Mouse (Mus musculus): ENCODE measurements around the gene Il16.
A peak's percentile ranks its signal among the peaks of the same experiment; 100 is the strongest.

The Il16 gene

DNA sequence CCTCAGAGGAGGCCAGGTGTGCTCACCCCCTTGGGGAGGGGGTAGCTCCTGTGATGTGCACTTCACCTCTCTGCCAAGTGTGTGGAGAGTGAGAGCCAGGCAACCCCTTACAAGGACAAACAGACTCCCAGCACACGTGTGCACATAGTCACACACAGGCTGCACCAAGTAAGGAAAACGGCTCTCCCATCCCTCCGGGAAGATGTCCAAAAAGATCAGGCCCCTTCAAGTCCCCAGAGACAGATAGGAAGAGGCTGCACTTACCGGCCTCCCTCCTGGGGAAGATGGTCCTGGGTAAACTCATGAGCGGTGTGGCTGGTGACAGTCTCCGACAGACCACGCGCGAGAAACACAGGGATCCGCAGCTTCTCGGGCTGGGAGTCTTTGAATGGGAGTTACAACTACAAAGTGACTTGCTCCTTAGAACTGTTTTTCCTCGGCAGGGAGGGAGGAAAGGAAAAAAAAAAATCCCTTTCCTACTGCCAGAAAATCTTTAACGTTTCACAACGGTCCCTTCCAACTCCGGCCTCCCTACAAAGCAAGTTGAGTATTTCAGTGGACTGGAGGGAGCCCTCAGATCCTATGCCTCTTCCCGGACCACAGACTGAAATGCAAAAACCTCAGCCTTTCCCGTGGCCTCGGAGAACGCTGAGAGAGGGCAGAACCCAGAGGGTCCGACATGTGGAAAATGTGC, at the start of gene Il16:
TSS of gene Il16 (minus strand) at position 314 of the 694 bp plus-strand sequence.
- DNase-seq (ENCODE audit: low spot score in 2 of 2): peak in 1 of 2 experiments; percentile 30

DNA sequence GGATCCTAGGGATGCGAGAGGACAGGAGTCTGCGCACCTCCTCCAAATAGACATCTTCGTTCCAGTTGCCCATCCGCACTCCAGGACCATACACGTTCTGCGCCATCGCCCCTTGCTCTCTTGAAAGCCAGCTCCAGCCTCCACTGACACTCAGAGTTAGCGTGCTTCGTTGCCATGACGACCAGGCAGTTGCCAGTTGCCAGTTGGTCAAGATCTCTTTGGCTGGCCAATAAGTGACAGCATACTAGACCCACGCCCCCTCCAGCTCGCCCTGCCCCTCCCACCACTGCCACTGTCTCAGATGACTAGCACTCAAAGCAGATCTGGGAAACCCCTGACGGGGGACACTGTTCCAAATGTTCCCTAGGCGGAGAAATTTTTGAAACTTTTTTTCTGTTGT, 49.2 kb upstream of the Il16 start, which contains the start of gene Cfap161:
TSS of gene Cfap161 (minus strand) at position 176 of the 400 bp plus-strand sequence.
- peak in 1 of 2 experiments; percentile 59 for DNase-seq (ENCODE audit: low spot score in 2 of 2)

DNA sequence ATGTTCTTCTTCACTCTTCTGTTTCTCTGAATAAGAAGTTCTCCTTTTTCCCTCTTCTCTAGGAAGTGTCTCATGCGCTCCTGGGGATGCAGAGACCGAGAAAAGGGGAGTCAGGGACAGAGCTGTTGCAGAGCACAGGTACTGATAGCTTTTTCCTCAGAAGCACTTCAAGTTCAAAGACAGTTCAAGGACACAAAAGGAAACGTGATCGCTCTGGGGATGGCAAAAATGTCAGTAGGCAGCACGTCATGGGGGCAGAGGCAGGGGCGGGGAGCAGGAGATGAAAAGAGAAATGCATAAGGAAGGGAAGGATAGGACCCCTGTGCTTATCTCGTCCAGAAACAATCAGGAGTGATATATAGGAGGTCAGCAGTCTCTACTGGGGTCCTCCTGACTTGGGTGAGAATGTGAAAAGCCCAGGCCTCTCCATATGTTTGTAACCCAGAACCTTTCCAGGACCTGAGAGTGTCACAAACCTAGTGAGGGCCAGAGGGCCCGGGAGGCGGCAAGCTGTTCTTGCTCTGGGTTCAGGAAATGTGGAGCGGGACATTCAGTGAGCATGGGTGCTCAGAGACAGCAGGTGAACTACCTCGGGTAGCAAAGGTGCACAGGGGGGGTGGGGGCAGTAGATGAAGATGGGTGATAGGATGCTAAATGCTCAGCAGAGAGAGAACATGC, 48.6 kb upstream of the Il16 start:
- DNase-seq (ENCODE audit: low spot score in 2 of 2): peak in 1 of 2 experiments; percentile 50

DNA sequence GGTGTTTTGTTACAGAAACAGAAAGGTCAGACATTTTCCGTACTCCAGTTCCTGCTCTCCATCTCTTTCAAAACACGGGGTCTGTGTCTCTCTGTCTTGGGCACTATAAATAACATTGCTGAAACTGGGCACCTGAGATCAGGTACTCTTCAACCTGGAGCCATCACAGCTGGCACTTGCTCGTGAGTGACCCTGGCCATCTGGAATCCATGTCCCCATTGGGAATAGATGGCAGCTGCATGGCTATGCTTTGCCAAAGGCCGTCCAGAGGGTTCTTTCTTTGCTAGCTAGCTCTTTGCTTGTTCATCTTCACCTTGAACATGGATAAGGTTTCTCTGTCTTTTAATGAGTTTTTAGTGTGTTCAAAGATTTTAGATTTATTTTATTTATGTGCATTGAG, 35.4 kb upstream of the Il16 start:
- no peak for DNase-seq (ENCODE audit: low spot score in 2 of 2)

DNA sequence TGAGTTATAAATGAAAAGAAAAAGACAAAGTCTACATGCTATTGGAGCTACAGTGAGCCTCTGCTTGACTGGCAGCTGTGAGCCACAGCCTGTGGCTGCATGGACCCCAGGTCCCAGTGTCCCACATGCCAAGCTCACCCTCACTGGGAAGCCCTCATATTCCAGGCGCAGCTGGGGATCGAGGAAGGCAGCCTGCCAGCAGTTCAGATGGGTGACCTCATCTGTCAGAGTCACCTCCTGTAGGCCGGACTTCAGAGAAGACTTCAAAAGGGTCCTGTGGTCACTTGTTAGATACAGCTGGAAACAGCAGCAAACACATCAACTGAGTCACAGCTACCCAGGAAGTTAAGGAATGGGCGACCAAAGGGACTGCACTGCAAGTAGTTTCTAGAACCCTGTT, 34.5 kb upstream of the Il16 start:
- DNase-seq (ENCODE audit: low spot score in 2 of 2): peak in 1 of 2 experiments; percentile 54

DNA sequence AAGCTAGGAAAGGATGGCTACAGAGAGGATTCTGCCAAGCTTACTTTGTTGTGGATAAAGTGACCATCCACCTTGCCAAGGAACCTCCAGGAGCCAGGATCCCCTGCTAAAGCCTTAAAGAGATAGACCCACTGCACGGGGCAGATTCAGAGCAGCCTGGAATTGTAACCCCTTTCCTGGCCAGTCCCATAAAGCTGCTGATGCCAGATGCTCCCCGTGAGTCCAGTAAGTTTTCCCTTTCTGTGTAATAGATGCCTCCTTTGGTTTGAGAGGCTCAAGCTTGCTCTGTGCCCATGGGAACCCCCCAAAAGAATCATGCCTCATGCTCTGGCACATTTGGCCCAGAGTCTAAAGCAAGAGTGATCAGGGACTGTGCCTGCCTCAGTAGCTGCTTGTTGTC, 33.5 kb upstream of the Il16 start:
- no peak for DNase-seq (ENCODE audit: low spot score in 2 of 2)

DNA sequence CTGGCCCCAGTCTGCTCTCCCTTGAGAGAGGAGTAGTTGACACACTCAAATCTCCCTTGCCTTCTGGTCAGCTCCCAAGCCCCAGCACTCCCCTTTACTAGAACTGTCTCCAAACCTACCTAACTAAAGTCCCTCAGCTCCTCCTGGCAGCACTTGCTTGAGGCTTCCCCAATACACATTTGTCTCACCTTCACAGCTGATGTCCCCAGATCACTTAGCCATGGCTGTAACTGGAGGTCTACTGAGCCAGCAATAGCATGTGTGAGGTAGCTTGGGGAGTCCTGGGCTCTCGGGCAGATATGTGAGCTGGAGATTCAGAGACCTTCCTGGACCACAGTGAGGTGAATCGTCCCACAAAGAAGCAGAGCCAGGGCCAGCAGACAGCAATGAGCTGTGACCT, 33.0 kb upstream of the Il16 start:
- no peak for DNase-seq (ENCODE audit: low spot score in 2 of 2)

DNA sequence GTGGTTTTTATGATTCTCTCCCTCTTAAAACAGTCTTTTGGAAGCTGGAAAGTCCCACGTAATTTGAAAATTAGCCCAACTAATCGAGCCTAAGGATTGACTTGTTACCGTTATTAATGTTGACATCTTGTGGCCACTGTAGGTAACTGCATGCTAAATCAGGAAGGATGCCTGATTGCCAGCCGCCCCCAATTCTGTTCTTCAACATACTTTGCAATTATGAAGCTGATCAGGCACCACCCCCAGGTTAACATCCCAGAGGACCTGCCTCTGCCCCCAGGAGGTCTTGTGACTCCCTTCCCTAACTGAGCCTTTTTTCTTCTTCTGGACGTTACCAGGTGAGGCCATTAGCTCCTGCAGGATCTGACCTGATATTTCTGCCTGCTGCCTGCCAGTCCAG, 29.2 kb upstream of the Il16 start:
- no peak for DNase-seq (ENCODE audit: low spot score in 2 of 2)

DNA sequence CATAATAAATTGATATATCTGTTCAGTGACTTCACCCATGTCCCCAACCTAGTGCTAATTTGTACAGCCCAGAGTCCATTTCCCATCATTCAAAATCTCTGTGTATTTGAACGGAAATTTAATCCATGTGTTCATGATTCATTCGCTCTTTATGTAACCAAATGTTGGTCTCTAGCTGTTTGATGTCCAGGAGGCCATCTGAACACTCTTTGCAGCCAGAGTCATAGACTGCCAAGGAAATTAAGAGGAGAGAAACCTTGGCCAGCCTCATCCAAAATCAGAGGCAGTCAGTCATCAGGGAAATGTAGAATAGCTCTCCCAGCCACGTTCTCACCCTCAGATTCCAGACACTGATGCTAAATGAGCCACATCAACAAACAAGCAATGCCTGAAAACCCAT, 18.1 kb upstream of the Il16 start:
- no peak for DNase-seq (ENCODE audit: low spot score in 2 of 2)

DNA sequence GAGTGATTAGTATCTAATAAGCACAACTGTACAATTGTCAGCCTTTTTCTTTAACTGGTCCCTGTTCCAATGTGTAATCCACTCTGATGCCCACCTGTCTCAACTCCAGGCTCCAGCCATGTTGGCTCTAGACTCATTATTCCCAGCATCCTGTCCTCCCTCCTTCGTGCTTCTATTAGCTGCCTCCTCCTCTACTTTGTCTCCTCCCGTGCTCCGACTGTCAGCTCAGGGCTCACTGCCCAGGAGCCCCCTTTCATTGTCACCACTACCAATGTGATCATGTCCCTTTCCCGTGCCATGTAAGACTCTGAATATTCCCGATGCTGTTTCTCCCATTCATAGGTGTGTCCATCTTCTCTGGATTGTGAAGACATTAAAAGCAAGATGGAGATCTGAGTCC, 16.8 kb upstream of the Il16 start:
- DNase-seq (ENCODE audit: low spot score in 2 of 2): no peak

DNA sequence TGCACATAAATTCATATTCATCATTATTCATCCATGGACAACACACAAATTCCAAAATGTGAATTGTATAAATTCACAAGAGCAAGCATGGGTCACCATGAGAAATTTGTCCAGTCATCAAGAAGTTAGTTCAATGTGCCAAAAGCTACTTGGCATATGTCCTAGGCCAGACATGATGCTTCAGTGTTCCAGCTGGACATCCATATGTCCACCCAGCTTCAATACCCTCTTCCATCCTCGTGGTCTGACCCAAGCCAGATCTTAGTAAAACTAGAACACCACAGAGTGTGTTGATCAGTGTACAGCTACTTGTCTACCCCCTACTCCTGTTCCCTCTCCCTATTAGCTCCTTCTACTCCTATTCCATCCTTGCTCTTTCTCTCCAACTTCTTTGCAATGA, 5.5 kb upstream of the Il16 start:
- DNase-seq (ENCODE audit: low spot score in 2 of 2): no peak

DNA sequence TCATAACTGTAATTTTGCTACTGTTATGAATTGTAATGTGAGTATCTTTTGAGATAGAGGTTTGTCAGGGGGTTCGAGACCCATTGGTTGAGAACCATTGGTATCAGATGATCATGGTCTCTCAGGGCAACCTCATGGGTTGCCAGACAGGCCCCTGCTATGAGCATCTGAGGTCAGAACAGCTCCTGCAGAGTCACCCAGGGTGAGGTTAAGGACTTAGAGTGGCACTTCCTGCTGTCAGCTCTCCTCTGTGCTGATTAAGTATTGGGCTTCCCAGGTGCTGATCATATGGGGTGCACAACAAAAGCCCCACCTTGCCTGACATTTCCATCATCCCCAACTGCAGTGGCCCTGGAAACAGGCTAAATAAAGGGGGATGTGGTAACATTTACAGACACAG, 2.9 kb upstream of the Il16 start:
- DNase-seq (ENCODE audit: low spot score in 2 of 2): no peak

DNA sequence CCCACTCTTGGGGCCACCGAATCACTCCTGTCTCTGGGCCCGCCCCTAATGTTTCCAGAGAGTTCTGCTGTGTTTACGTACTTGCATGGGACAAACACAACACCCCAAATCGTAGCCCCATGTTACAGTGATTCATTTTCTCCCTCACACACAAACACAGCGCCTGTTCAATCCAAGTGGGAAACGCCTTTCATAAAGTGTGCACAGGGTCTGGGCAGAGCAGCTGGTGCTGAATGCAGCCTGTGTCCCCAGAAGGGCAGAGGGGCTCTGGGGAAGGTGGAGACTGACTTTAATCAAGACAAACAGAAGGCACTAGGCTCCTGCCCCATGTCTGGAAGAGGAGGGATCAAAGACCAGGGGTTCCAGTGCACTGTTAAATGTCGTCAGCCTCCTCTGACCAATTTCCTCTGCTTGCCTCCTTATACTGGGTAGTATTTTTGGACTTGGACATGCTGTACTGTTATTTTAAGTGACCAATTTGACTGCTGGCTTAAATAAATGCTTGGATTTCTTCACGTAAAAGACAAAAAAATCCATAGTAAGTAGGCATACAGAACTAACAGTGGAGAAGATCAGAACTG, 671 bp upstream of the Il16 start:
- DNase-seq (ENCODE audit: low spot score in 2 of 2): no peak

DNA sequence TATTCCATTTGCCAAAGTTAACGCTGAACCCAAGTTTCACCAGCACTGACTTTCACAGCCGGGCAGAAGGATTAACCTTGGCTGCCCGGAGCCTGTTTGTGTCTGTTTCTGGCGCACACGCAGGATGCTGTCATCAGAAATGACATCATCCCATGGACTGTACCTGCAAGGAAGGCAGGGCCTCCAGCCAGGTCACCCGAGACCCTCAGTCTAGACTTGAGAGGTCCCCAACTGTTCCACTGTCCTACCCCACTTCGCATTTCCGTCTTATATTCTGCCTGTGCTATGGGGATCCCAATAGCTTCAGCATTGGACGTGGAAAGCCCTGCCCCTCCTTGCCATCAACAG, 487 bp downstream of the Il16 start:
- no peak for DNase-seq (ENCODE audit: low spot score in 2 of 2)

DNA sequence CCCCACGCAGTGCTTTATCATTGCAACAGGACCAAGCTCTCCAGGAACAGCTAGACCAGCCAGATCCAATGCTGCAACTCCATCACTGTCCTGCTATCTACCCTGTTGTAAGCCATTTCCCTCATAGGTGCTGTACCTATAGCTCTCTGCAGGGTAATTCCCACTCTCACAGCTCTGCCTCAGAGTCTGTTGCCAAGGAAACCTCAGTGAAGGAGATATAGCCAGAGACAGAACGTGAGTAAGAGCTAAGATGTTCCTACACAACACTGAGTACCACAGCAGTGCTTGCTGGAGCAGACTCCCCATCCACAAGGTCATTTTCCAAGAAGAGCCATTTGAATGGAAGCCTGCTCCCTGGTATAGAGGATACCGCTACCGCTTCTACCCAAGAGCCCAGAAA, 1.3 kb downstream of the Il16 start:
- DNase-seq (ENCODE audit: low spot score in 2 of 2): no peak

DNA sequence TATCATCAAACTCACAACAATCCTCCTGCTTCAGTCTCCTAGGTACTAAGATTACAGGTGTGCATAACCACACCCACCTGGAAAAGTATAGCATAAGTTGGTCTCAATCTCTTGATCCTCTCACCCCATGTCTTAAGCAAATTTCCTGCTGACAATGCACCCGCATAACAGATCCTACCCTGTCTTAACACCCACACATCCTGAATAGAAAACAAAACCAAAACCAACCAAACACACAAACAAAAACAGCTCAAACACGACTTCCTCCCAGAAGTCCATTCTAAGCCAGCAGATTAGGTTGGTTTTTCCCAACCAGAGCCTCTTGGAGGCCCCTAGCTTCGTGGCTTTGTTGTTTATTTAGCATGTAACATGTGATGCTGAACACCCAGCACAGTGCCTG, 2.8 kb downstream of the Il16 start:
- DNase-seq (ENCODE audit: low spot score in 2 of 2): no peak

DNA sequence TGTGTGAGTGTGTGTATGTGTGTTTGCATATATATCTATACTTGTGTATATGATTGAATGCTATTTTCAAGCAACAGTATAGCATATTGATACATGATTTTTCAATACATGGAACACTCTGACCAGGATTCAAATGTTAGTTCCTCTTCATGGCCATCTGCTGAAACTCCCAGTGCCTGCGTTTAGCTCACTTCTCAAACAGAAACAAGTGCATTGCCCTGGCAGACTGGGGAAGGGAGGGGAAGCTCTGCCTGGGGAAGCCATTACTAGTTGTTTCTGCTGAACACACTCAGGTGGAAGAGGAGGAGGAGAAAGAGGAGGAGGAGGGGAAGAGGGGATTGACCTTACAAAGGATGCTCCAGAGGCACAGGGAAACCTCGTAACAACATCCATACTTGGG, 3.5 kb downstream of the Il16 start:
- no peak for DNase-seq (ENCODE audit: low spot score in 2 of 2)

DNA sequence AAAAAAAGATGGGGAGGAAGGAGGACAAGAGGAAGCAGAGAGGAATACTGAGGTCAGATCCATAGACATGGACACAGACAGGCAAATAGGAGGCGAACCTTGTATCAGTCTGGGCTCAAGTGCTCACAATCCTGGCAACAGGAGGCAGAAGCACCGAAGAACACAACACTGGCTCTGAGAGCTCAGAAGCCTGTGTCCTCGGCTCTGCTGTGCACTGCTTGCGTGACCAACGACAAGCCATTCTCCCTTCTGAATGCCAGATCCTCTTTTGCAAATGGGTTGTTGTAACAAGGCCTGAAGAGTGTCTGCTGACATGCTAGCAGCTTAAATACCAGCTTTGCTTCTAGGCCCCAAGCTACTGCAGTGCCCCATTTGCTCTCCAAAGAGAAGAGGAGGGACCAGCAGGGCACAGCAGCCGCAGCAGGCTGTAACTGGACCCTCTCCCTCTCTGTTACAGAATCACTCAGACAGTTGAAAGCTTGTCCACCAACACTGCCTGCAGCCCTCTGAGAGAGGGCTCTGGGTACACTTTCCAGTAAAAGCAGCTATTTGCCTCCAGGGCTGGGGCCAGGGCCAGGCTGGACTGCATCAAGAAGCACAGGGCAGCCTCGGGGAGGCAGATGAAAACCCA, 5.7 kb downstream of the Il16 start:
- no peak for DNase-seq (ENCODE audit: low spot score in 2 of 2)

DNA sequence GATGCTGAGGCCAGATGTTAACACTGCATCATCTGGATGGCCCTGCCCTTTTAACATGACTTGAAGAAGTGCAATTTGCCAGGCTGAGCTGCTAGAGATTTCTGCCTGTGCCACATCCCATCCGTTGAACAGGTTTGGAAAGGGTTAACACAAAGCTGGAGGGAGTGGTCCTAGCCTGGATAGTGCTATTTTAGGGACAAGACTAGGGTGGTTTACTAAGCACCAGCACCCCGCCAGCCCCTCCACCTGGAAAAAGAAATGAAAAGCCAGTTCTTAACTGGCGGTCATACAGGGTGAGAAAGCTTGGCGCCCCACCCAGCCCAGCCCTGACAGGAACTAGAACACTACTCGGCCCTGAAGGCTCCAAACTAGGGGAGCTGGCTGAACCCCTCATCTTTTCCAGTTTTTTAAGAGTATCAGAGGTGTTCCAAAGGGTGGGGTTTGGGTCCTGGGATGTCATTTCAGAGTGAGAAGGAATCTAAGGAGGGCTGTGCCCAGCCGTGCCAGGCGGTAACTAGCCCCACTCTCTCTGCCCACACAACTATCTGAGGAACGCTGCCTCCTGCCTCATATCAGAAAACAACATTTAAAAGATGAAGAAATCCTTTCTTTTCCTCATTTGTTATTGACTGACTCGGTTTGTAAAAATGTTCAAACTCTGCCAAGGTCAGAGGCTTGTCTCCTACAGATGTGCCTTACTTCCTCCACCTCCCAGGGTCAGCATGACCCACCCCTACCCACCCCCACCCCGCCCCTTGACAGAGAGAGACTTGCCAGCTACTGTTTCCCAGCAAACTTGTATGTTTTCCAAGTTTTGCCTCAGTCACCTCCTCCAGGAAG, 6.7 kb downstream of the Il16 start:
- no peak for DNase-seq (ENCODE audit: low spot score in 2 of 2)

DNA sequence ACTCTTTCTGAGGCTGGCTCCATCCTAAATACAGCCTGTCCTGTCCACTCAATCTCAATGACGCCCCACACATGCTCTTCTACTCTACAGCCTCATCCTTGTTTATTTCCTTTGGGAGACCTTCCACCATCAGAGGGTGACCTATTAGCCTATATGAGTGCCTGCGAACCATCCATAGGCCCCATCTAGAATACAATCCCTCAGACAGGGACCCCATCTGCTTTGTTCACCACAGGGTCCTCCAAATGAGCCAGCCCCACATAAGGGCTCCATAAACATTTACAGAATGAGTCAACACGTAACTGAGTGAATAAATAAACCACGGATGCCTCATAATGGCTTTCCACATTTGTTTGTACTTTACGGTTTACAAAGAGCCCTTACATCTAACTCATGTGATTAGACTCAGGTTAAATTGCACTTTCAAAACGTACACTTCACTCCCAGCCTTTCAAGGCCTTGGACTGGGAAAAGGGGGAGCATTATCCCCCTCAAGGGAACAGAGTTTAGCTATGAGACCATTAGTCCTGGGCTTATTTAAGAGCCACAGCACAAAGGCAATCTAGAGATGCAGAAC, 7.5 kb downstream of the Il16 start:
- DNase-seq (ENCODE audit: low spot score in 2 of 2): no peak

DNA sequence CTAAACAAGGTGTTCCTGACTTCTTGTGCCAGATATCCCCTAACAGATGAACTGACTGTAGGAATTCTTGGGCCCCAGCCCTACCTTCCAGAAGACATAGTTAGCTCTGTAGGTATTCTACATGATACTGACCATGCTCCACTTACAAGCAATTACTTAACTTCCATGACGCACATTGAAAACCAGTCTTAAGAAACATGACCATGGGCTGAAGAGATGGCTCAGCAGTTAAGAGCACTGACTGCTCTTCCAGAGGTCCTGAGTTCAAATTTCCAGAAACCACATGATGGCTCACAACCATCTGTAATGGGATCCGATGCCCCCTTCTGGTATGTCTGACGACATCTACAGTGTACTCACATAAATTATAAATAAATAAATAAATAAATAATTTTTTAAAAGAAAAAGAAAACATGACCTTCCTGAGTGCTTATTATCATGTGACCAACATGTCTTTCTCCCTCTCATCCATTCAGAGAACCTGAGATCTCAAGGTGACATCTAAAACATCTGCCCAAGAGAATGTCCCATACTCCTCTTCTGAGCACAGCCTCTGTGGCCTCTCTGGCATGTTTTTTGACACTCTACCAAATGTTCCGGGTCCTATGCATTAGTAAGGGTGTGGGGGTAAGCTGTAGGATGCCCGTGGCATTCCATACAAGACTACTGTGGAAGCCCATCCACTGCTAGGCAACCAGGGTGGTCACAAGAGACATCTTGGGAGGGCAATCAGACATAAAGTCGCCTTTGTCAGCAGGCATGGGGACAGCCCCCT, 9.0 kb downstream of the Il16 start:
- DNase-seq (ENCODE audit: low spot score in 2 of 2): no peak

Measured in urinary bladder, postnatal 4 days (tissue).